Mouse (Mus musculus) embryonic facial prominence, embryonic 13.5 days (tissue): ENCODE measurements around the gene Eed. TPM values are rescaled to one million over a fixed set of nuclear protein-coding genes. Genes with fewer than 3 reads are reported as not detected.

Source experiments
- ATAC-seq: fragments of 200-750 bp; cut with Nextera tagmentation; 2 replicates; pipeline ENCODE4 v1.8.0; 2017; ENCODE audit warnings: low read depth; ENCODE audit not compliant: insufficient number of reproducible peaks, insufficient read depth, low FRiP score, low TSS enrichment
- H3K27ac ChIP-seq: fragments of 300-500 bp; sonication (generic); 2 replicates; pipeline ENCODE4 v1.5.1; 2015; ENCODE audit warnings: moderate library complexity, mild to moderate bottlenecking, inconsistent platforms
- H3K27me3 ChIP-seq: fragments of 300-500 bp; sonication (generic); 2 replicates; pipeline ENCODE4 v1.6.1; 2015; ENCODE audit warnings: mild to moderate bottlenecking, inconsistent platforms
- H3K36me3 ChIP-seq: fragments of 300-500 bp; sonication (generic); 2 replicates; pipeline ENCODE4 v1.6.1; 2015; ENCODE audit warnings: mild to moderate bottlenecking, inconsistent platforms
- H3K4me1 ChIP-seq: fragments of 300-500 bp; sonication (generic); 2 replicates; pipeline ENCODE4 v1.6.1; 2015; ENCODE audit warnings: inconsistent platforms
- H3K4me2 ChIP-seq: fragments of 300-500 bp; sonication (generic); 2 replicates; pipeline ENCODE4 v1.6.1; 2015; ENCODE audit warnings: moderate library complexity, mild to moderate bottlenecking, inconsistent platforms
- H3K4me3 ChIP-seq: fragments of 300-500 bp; sonication (generic); 2 replicates; pipeline ENCODE4 v1.5.1; 2015; ENCODE audit warnings: mild to moderate bottlenecking, inconsistent platforms
- H3K9ac ChIP-seq: fragments of 300-500 bp; sonication (generic); 2 replicates; pipeline ENCODE4 v1.6.1; 2015; ENCODE audit warnings: mild to moderate bottlenecking, inconsistent platforms
- H3K9me3 ChIP-seq: fragments of 300-500 bp; sonication (generic); 2 replicates; pipeline ENCODE4 v1.6.1; 2016; ENCODE audit warnings: inconsistent platforms
- WGBS: fragments of 180-500 bp; shearing (Covaris S2); methylation state at CpG from one replicate; pipeline ENCODE4 v1.1.7; 2015; ENCODE audit warnings: mixed read lengths; 5-methylcytosine and 5-hydroxymethylcytosine counted together
- polyA plus RNA-seq: library from polyadenylated mRNA; unstranded; fragments of >200 nt; fragmentation: Nextera tagmentation; extraction: Ambion mirVana; gene quantifications from 2 replicates; pipeline ENCODE4 v1.2.1, GENCODE M21; 2015

Gene Eed
- polyA plus RNA-seq, 1 experiment from 2014 or later = 78.6 TPM

DNA sequence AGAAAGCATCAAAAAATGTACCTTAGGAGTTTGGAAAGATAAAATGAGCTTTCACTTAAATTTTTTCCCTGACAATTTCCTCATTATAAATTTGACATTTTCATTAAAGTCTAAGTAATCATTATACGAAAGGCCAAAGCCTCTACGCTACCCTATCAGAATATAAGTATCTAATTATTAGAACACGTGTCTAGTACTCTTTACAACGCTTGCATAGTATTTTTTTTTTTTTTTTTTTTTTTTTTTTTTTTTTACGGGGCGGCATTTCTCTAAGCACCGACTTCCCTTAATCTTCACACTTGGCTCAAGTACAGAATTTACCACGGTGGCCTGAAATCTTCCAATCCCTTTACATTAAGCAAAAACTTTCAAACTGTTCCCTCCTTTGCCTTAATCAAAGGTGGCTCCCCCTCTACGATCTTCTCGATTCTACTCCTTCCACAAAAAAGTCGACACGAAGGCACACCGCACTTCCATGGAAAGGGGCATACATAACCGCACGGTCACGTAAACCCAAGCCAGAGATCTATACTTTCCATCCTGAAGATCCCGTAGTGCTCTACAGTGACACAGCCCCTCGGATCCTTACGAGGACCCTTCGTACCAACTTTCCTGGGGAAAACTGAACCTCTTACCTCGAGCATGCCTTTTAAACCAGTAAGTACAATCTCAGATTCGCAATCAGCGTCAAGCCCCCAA, 1.2 kb downstream of the Eed start:
- 3% methylated on average over 23 of the region's 23 CpGs for WGBS

DNA sequence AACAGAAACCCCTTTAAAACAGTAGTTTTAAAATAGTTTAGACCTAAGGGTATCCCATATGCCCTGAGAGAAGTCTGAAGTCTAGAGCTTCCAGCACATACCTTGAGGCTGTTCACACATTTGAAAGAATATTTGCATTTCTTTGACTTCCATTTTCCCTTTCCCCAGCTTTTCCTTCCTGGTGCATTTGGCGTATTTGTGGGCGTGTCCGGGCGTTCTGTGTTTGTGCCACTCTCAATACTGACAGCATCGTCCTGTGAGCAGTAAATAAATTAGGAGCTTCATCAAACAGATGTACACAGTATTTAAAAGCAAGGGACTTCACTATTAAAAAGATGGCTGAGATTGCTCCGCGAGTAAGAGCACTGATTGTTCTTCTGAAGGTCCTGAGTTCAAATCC, 4.0 kb downstream of the Eed start:
- H3K36me3 ChIP-seq = peaks cover 44% of the 10 kb centered on the region
- H3K9ac ChIP-seq = no peak overlapping the region
- H3K27ac ChIP-seq = no peak overlapping the region
- ATAC-seq = no peak
- no peaks in the 10 kb centered on the region for H3K9me3 ChIP-seq
- WGBS = 93% methylated on average over 7 of the region's 7 CpGs
- H3K4me1 ChIP-seq = peaks cover 12% of the 10 kb centered on the region
- no peak overlapping the region for H3K4me2 ChIP-seq
- no peak overlapping the region for H3K4me3 ChIP-seq
- H3K27me3 ChIP-seq = no peaks in the 10 kb centered on the region

More for the DNA sequence above, 1.2 kb downstream of the Eed start:
- peaks cover 19% of the 10 kb centered on the region for H3K36me3 ChIP-seq
- ATAC-seq = no peak
- peak overlapping the region; percentile 90 for H3K9ac ChIP-seq
- peak overlapping the region; percentile 80 for H3K4me3 ChIP-seq
- H3K27ac ChIP-seq = peak overlapping the region; percentile 100
- H3K4me2 ChIP-seq = peak overlapping the region; percentile 65
- no peaks in the 10 kb centered on the region for H3K27me3 ChIP-seq
- peaks cover 15% of the 10 kb centered on the region for H3K4me1 ChIP-seq
- H3K9me3 ChIP-seq = no peaks in the 10 kb centered on the region

DNA sequence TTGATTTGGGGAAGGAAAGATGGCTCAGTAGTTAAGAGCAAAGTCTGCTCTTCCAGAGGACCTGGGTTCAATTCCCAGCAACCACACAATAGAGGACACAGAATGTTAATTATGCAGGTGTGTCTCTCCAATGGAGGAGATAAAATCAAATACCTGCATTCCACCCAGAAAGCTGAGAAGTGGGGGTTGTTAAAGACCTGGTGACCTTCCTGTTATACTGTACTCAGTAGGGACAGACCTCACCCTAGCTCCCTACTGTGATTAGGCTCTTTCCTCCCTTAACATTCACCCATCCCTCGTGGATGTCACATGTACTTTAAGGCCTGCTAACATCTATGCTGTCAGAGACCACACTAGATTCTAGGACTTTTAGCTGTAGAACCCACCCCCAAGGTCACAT, 5.2 kb downstream of the Eed start:
- Histone ChIP-seq H3K9me3 (no peaks in the 10 kb centered on the region), H3K36me3 (peaks cover 53% of the 10 kb centered on the region), H3K27ac (no peak overlapping the region), H3K4me3 (no peak overlapping the region), H3K4me2 (no peak overlapping the region), H3K9ac (no peak overlapping the region), H3K27me3 (no peaks in the 10 kb centered on the region), H3K4me1 (peaks cover 9% of the 10 kb centered on the region)
- 90% methylated on average over 1 of the region's 1 CpGs for WGBS
- ATAC-seq = no peak

DNA sequence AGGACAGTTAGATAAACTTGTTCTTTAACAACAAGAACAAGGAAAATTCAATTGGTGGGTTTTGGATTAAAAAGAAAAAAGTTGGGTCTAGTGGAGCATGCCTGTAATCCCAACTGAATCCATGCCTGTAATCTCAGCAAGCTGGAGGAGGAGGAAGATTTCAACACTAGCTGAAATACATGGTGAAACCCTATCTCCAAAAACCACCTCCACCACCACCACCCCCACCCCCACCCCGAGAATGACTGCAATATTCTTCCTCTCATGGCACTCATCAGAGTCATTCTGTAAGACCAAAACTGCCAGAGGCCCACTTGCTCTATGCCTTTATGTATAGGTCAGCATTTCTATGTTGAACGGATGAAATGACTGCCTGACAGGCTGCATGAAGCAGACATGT, 13.5 kb downstream of the Eed start:
- no peak for ATAC-seq
- Histone ChIP-seq H3K4me2 (no peak overlapping the region), H3K36me3 (peaks cover 84% of the 10 kb centered on the region), H3K9me3 (no peaks in the 10 kb centered on the region), H3K27me3 (no peaks in the 10 kb centered on the region), H3K4me1 (no peaks in the 10 kb centered on the region), H3K9ac (no peak overlapping the region), H3K27ac (no peak overlapping the region), H3K4me3 (no peak overlapping the region)
- WGBS = 86% methylated on average over 2 of the region's 2 CpGs

DNA sequence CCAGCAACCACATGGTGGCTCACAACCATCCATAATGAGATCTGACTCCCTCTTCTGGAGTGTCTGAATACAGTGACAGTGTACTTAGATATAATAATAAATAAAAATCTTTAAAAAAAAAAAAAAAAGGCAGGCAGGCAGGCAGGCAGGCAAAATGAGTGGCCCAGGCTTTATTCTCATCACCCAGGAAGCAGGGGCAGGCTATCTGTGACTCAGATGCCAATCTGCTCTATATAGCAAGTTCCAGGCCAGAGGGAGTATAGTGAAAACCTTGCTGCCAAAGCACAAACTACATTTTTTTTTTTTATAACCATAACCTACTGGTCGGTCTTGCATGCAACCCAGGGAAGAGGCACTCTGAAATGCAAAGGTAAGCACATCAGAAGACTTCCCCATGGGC, 14.0 kb downstream of the Eed start:
- Histone ChIP-seq H3K36me3 (peaks cover 84% of the 10 kb centered on the region), H3K27me3 (no peaks in the 10 kb centered on the region), H3K4me1 (no peaks in the 10 kb centered on the region), H3K9ac (no peak overlapping the region), H3K27ac (no peak overlapping the region), H3K4me3 (no peak overlapping the region), H3K4me2 (no peak overlapping the region), H3K9me3 (no peaks in the 10 kb centered on the region)
- ATAC-seq = no peak
- 85% methylated on average over 1 of the region's 1 CpGs for WGBS

DNA sequence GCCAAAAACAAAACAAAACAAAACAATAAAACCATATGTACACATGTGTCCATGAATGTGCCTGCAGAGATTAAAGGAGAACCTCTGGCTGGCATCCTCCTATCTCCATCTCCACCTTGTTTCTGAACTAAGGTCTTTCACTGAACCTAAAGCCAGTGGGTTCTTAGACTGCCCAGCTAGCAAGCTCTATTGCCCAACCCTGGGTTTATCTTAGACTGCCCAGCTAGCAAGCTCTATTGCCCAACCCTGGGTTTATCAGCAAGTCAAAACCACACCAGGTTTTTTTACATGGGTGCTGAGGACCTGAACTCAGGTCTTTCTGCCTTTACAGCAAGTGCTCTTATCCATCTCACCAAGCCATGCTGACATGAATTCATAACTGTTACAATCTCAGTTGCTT, 17.6 kb downstream of the Eed start:
- Histone ChIP-seq H3K4me1 (no peaks in the 10 kb centered on the region), H3K27me3 (no peaks in the 10 kb centered on the region), H3K4me3 (no peak overlapping the region), H3K27ac (no peak overlapping the region), H3K9ac (no peak overlapping the region), H3K36me3 (peaks cover 84% of the 10 kb centered on the region), H3K9me3 (no peaks in the 10 kb centered on the region), H3K4me2 (no peak overlapping the region)
- ATAC-seq = no peak

DNA sequence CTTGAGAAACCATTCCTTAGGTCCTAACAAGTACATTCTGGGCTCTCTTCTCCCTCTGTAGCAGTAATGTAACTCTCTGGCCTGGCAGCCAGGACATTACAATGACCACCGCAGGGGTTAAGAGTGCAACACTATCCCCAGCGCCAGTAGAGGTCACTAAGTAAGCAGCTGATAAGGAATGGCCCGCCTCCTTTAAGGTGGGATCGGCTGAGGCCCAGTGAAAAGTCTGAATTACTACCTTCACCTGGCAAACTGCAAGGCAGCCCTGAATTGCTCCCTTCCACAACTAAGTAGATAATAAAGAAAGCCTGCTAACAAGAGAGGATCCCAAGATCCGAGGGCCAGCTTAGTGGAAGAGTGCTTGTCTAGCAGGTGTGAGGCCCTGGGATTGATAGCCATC, 23.5 kb downstream of the Eed start:
- Histone ChIP-seq H3K9me3 (no peaks in the 10 kb centered on the region), H3K36me3 (peaks cover 74% of the 10 kb centered on the region), H3K27ac (no peak overlapping the region), H3K27me3 (no peaks in the 10 kb centered on the region), H3K4me2 (no peak overlapping the region), H3K4me3 (no peak overlapping the region), H3K9ac (no peak overlapping the region), H3K4me1 (no peaks in the 10 kb centered on the region)
- no peak for ATAC-seq
- WGBS = 46% methylated on average over 5 of the region's 5 CpGs

DNA sequence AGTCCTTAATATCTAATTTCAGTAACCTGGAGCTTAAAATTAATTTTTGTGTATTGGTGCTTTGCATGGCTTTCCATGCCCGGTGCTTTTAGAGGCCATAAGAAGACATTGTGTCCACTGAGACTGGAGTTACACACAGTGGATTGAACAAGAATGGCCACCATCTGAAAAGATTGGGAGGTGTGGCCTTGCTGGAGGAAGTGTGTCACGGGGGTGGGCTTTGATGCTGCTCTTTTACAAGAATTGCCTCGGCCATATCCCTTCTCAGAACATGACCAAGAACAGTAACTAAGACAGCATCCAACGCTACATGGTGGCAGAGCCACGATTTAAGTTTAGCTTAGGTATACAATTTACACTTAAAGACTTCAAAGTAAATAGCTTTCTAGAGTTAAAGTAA, 26.5 kb downstream of the Eed start:
- Histone ChIP-seq H3K4me2 (no peak overlapping the region), H3K9me3 (no peaks in the 10 kb centered on the region), H3K36me3 (peaks cover 49% of the 10 kb centered on the region), H3K4me3 (no peak overlapping the region), H3K27ac (no peak overlapping the region), H3K9ac (no peak overlapping the region), H3K27me3 (no peaks in the 10 kb centered on the region), H3K4me1 (no peaks in the 10 kb centered on the region)
- no peak for ATAC-seq
- WGBS = 91% methylated on average over 5 of the region's 5 CpGs

DNA sequence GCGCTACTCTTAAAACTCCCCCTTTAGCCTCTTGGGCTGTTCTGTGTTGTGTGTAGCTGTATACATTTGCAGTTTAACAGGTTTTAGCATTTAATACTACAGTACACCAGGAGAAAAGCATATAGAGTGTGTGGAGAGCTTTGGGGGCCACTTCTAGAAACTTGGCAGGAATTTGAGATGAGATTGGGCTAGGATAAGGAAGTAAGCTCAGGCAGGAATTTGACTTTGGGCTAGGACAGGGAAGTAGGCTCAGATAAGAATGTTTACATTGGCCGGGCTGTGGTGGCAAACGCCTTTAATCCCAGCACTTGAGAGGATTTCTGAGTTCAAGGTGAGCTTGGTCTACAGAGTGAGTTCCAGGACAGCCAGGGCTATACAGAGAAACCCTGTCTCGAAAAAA, 31.4 kb downstream of the Eed start:
- ATAC-seq = no peak
- 74% methylated on average over 4 of the region's 4 CpGs for WGBS
- no peaks in the 10 kb centered on the region for H3K4me1 ChIP-seq

DNA sequence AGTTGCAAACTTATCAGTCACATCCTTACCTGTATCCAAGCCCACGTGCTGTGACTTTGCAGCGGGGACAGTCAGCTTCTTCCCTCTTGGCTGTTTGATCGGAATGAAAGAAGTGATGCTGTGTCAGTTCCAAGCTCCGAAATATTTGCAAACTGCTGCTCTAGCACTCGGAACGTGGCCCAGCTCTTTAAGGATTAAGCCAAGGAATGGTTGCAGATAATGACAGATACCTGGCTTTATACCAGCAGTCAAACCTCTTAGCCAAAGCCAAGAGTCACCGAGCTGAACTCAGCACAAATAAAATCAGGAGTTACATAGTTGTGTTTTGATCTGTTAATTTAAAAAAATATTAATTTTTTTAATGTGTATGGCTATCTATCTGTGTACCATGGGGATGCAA, 32.8 kb downstream of the Eed start:
- no peaks in the 10 kb centered on the region for H3K9me3 ChIP-seq
- H3K36me3 ChIP-seq = no peaks in the 10 kb centered on the region
- H3K9ac ChIP-seq = no peak overlapping the region
- H3K4me3 ChIP-seq = no peak overlapping the region
- H3K27me3 ChIP-seq = no peaks in the 10 kb centered on the region
- no peaks in the 10 kb centered on the region for H3K4me1 ChIP-seq
- no peak overlapping the region for H3K27ac ChIP-seq
- H3K4me2 ChIP-seq = no peak overlapping the region
- WGBS = 85% methylated on average over 7 of the region's 7 CpGs
- ATAC-seq = no peak

More for the DNA sequence above, 31.4 kb downstream of the Eed start:
- Histone ChIP-seq H3K4me3 (no peak overlapping the region), H3K27ac (no peak overlapping the region), H3K9ac (no peak overlapping the region), H3K4me2 (no peak overlapping the region), H3K27me3 (no peaks in the 10 kb centered on the region), H3K9me3 (no peaks in the 10 kb centered on the region), H3K36me3 (peaks cover 4% of the 10 kb centered on the region)

DNA sequence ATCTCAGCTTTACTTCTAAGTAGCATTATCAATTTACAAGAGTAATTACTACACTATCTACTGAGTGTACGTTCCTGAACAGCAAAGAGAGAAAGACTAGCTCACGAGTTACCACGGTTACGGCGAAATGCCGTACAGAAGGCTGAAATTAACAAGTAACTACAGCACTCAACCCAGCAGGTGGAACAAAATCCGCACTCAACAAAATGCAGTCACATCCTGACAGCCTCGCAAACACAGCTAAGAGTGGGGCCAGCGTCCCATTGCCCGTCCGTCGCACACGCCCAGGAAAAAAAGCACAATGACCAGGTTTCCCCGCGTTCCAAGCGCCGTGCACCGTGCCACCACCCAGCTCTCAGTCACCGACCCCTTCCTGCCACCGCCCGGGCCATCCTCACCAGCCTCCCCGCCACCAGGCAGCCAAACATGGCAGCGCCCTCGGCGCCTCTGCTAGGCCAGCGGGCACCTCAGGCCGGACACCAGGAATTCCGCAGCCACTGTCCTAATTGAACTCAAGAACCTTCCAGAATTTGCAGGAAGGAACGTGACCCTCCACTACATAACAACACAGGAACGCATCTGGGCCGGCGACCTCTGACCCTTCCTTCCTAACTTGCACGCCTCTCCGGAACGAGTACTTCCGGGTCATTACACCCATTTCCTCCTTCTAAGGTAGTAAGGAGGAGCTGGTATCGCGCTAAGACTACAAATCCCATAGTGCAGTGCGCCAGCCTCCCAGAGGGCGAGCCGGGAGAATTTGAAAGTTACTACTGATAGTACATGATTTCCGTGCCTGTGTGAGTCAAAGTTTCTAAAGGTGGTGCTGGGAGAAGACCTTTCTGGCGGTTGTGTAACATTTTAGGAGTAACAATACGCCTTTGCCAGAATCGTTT, 40.0 kb downstream of the Eed start, which contains the start of gene Hikeshi:
Gene Hikeshi, minus strand, starts transcription at position 634 of the 893 bp plus-strand sequence.
- Histone ChIP-seq H3K4me3 (peak within 1 kb of the TSS; percentile 87), H3K4me2 (peak within 1 kb of the TSS; percentile 66), H3K27me3 (no peaks in the 10 kb centered on the region), H3K9me3 (no peaks in the 10 kb centered on the region), H3K9ac (peak within 1 kb of the TSS; percentile 82), H3K4me1 (peaks cover 8% of the 10 kb centered on the region), H3K36me3 (no peaks in the 10 kb centered on the region), H3K27ac (peak within 1 kb of the TSS; percentile 81)
- peak; percentile 94 for ATAC-seq
- under 1% methylated on average over 45 of the region's 45 CpGs for WGBS
